Mouse (Mus musculus) cortical plate, adult 2 months (tissue): ENCODE data around the gene Galnt13. TPM values are rescaled to one million over a fixed set of nuclear protein-coding genes. Genes with fewer than 3 reads are reported as not detected.
"Not testable (repeated sequence)": the region's sequence is repeated elsewhere in the genome, so short reads cannot be mapped to it uniquely, and the experiment has no call there.

Experiments used
- H3K27ac ChIP-seq: fragments of 200-500 bp; 2 replicates; pipeline ENCODE4 v1.5.1; 2012; ENCODE audit warnings: low read length, control low read depth, inconsistent platforms; ENCODE audit not compliant: insufficient read depth
- H3K4me1 ChIP-seq: fragments of 200-500 bp; 2 replicates; pipeline ENCODE4 v1.6.1; 2011; ENCODE audit warnings: low read length; ENCODE audit not compliant: control insufficient read depth, insufficient read depth
- H3K4me3 ChIP-seq: fragments of 200-500 bp; 2 replicates; pipeline ENCODE4 v1.5.1; 2011; ENCODE audit warnings: mild to moderate bottlenecking, low read length, control low read depth; ENCODE audit not compliant: insufficient read depth
- CTCF ChIP-seq: fragments of 200-500 bp; IDR thresholded peaks from 2 replicates; pipeline ENCODE4 v1.5.1; 2011; ENCODE audit warnings: mild to moderate bottlenecking, control low read depth, low read length; ENCODE audit not compliant: insufficient read depth; ENCODE audit errors: extremely low read depth
- POLR2A ChIP-seq: fragments of 200-500 bp; IDR thresholded peaks from 2 replicates; pipeline ENCODE4 v1.6.1; 2011; ENCODE audit warnings: mild to moderate bottlenecking, low read length, control low read depth; ENCODE audit not compliant: insufficient read depth; ENCODE audit errors: extremely low read depth
- polyA plus RNA-seq: library from polyadenylated mRNA; depleted of rRNA; stranded (reverse); fragments of >200 nt; gene quantifications from 2 replicates; pipeline ENCODE4 v1.2.3, GENCODE M21; 2012

Galnt13 gene
- polyA plus RNA-seq, 1 experiment = 9.4 TPM

DNA sequence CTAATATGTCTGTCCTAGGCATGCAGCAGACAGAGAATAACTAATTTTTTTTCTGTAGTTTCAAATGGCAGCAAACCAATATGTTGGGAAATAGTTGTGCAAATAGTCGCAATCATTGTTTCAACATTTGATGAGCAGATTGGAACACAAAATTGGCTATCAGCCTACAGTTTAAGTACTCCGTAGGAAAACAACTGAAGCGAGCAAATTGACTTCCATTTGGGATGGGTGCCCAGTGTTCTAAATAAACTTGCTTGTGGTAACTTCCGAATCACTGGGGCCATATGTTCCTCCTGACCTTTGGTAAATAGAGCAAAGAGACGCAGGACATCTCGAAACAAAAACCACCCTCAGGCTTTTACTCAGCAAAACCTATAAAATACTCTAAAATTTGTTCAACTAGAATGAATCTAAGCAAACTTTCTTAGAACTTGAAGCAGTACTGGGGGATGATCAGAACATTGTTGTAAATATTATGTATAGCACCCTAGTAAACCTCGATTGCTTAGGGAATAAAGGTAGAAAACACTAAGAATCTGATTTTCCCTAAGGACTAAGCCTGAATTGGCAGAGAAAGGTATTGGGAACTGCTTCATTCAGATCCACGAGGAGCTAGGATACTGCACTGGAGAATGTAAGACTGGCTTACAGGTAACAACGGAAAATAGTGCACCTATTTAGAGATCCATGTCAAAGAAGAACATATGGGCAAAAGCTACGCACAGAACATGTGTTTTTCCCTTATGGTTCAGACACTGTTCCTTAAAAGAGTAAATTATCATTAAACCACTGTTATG lies 122.4 kb downstream of the Galnt13 start:
- TF ChIP-seq CTCF (no peak), POLR2A (no peak)
- Histone ChIP-seq H3K4me1 (no peaks in the 10 kb centered on the region), H3K4me3 (no peak overlapping the region), H3K27ac (no peak overlapping the region)

DNA sequence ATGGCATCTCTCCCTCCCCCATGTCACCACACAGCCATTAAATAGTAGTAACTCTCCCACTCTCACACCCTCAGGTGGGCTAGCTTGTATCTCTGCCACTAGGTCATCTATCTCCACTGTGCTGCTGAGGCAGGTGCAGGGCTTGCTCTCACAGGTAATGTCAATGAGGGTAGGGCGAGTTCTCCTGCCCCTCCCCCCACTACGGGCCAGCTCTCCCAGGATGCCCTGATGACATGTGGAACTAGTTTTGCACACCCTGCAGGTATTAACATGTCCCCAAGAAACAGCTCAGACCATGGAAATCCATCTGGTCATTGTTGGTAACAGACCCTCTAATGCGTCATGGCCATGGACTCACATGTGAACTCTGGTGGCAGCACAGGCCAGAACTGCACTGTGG lies 129.0 kb downstream of the Galnt13 start:
- Histone ChIP-seq H3K27ac (no peak overlapping the region), H3K4me1 (no peaks in the 10 kb centered on the region), H3K4me3 (no peak overlapping the region)
- no peak for TF ChIP-seq POLR2A
- no peak for TF ChIP-seq CTCF

DNA sequence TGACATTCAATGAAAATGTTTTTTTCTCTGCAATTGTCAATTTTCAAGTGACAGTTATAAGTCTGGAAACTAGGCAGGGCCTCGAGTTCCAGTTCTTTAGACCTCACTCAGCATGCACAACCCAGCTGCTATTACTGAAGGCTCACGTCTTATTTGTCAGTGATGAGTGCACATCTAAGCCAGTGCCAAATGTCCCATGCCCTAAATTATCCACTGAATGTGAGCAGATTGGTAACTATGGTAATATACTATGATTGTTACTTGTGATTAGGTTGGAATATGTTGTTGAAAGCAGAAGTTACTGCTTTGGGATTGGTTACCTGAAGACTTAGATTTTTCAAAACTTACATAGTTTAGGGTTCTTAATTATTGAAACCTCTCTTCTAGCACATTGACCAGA lies 131.1 kb downstream of the Galnt13 start:
- TF ChIP-seq CTCF (no peak), POLR2A (no peak)
- H3K4me3 ChIP-seq = no peak overlapping the region
- H3K27ac ChIP-seq = no peak overlapping the region
- H3K4me1 ChIP-seq = no peaks in the 10 kb centered on the region

DNA sequence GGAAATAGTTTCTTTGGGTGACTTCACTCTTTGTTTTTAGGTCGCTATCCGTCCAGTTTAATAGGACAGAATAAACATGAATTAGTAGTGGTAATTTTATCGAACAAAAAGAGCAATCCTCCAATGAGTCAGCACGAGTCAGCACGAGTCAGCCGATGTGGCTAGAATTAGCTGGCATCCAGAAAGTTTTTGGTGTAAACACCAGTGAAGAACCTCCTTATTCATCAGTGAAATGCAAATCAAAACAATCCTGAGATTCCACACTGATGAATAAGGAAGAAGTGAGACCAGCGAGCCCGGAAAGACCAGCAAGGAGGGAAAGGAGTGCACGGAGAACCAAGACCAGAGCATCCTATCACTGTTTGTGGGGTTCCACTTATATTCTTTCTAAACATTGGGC lies 131.5 kb downstream of the Galnt13 start:
- H3K4me1 ChIP-seq = no peaks in the 10 kb centered on the region
- H3K27ac ChIP-seq = no peak overlapping the region
- H3K4me3 ChIP-seq = no peak overlapping the region
- TF ChIP-seq POLR2A (no peak), CTCF (no peak)

DNA sequence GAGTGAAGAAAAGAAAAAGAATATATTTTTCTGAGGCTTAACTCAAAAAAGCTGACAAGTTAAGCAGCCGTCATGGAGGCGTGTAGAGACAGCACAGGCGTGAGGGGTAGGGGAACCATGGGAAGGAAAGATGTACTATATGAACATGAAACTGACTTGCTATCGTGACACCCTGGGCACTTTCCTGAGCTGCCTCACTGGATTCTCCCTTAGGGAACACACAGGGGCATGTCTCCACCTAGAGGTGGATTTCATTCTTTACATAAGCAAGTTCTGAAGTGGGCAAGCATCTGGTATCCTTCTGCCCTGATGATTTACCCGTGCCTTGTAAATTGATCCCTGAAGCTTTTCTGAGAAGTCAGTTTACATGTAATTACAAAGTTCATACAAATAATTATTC lies 277.7 kb downstream of the Galnt13 start:
- not testable (repeated sequence) for H3K27ac ChIP-seq, H3K4me1 ChIP-seq, H3K4me3 ChIP-seq

DNA sequence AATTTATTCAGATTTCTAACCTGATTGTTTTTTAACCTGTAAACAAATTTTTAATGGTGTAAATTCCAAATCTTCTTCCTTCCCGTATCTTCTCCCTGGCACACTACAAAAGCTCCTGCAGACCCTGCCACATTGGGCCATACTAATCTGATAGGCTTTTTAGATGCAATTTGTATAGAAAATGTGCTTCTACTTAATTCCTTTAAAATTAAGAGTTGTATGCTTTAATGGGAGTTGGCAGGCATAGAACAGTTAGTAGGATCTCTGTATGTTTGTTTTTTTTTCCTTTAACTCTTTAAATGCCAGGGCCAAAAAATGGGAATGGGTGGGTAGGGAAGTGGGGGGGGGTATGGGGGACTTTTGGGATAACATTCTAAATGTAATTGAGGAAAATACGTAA lies 315.1 kb downstream of the Galnt13 start:
- Histone ChIP-seq H3K27ac (no peak overlapping the region), H3K4me1 (no peaks in the 10 kb centered on the region), H3K4me3 (no peak overlapping the region)
- no peak for TF ChIP-seq CTCF
- TF ChIP-seq POLR2A = no peak

DNA sequence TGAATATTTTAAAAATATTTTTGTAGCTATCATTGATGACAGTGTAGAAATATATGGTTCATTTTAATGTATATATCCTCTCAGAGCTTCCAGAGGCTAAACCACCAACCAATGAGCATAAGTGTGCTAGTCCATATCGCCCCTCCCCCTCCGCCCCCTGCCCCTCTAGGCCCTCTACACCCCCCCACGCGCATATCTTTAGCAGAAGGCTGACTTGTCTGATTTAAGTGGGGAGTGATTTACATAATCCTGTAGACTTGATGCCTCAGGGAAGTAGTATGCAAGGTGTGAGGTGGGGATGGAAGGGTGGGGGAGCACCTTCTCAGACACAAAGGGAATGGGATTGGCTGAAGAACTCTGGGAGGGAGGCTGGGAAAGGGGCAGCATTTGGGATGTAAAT lies 323.7 kb downstream of the Galnt13 start:
- TF ChIP-seq CTCF (no peak), POLR2A (no peak)
- Histone ChIP-seq H3K4me3 (no peak overlapping the region), H3K4me1 (no peaks in the 10 kb centered on the region), H3K27ac (no peak overlapping the region)

DNA sequence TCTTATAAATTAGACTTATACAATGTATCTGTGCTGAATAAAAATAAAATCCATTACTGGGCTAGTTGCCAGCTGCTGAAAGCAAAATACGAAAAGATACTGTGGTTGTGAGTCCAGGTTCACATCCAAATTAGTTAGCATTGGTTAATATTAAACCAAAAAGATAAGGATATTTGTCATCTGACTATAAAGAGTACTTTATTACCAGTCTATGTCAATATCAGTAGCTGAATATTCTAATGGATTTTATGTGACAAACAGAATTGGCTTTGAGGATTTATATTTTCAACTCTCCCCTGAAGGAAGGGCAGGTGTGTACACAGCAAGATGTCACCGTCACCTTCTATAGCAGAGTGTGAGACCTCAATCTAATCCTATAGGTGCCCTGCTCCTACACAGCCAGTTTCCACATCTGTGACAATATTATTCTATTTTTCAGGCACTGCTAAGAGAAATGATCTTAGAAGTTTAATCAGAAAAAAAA lies 342.7 kb downstream of the Galnt13 start:
- no peak overlapping the region for H3K27ac ChIP-seq
- H3K4me3 ChIP-seq = no peak overlapping the region
- TF ChIP-seq CTCF = no peak
- TF ChIP-seq POLR2A = no peak
- no peaks in the 10 kb centered on the region for H3K4me1 ChIP-seq

DNA sequence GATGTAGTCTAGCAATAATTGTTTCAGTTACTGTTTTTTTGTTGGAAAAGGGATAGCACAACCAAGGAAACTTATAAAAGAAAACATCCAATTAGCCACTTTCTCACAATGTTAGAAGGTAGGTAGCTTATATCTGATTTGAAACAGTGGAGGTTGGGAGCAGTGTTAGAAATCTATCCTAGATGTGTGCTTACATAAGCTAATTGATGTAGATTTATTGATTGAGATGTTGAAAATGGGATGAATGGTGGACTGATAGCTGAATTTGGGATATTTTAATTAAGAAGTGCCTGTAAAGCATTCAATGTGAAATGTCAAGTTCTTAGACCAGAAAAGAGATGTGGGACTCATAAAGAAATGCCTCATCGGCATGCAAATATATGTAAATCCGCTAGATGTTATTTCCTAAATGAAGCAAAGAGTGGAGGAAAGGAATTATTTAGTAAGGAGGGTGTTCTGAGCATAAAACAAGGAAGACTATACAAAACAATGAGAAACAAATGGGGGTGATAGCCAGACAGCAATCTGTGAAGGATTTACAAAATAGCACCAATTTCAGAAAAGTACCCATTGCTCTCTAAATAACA lies 377.6 kb downstream of the Galnt13 start:
- no peaks in the 10 kb centered on the region for H3K4me1 ChIP-seq
- H3K4me3 ChIP-seq = no peak overlapping the region
- TF ChIP-seq CTCF (no peak), POLR2A (no peak)
- no peak overlapping the region for H3K27ac ChIP-seq

DNA sequence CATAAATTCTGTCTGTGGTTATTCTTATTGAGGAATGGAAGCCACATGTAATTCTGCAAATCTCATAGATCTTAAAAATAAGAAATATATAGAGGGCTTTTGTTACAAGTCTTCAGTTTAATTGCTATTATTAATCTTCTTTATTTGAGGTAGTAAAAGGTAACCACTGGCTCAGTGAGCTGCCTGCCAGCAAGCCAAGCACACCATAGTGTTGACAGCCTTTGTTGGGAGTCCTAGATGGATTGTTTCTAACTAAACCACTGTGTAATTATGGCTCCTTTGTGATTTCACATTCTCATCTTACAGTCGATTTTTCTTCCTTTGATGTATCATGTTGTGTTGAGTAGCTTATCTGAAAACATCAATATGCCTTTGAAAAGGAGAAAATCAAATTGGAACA lies 405.1 kb downstream of the Galnt13 start:
- Histone ChIP-seq H3K27ac (no peak overlapping the region), H3K4me3 (no peak overlapping the region), H3K4me1 (no peaks in the 10 kb centered on the region)
- TF ChIP-seq CTCF (no peak), POLR2A (no peak)
